Mouse (Mus musculus): Measurements from ENCODE around the gene Kirrel3. TPM values are rescaled to one million over a fixed set of nuclear protein-coding genes. Genes with fewer than 3 reads are reported as not detected.

Kirrel3 gene
- total and polyA plus RNA-seq, 3 experiments, result 0.98 TPM; not detected in 2

DNA sequence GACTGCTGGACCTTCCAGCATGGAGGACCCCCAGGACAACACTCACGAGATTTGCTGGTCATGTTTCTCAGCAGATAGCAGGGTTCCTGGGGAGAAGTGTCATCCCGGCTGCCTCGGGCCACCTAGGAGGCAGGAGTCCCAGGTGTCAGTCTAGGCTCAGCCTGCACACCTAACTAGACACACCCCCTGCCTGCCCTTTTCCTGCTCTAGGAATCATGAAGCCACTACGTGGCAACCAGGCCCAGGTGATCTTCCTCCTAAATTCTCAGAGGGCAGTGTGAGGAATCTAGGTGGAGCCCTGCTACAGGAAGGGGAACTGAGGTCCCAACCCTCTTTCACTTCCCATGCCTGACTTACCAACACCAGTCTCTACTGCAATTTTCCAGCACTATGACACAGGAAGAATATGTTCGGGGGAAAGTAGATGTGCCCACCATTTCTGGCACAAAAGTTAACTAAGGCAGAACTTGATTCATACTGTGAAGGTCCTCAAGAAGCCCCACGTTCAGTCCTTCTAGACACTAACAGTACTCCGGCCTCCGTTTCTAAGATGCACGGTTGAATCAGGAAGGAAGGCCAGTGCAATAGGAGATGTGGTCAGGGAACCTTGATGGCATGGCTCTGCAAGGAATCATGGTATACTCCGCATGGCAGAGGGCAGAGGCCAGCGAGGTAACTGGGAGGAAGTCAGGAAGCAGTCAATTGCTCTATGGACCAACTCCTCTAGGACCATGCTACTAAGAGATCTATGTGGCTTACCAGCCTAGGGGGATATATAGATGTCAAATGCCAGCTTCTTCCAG, 570.0 kb downstream of the Kirrel3 start:
- Histone ChIP-seq H3K27me3 (ENCODE audit: insufficient read depth, low read length) (no peaks in the 10 kb centered on the region), H3K36me3 (replicated peaks) (peaks cover 75% of the 10 kb centered on the region), H3K9me3 (replicated peaks) (no peaks in the 10 kb centered on the region), H3K4me1 (ENCODE audit: insufficient read depth, low read depth, low read length) (peaks cover 37% of the 10 kb centered on the region), H3K4me3 (ENCODE audit: low read depth, low read length) (no peak overlapping the region)
- no peak for DNase-seq (ENCODE audit: low spot score)
- no peak for ATAC-seq (ENCODE audit: extremely low read depth, insufficient number of reproducible peaks, low FRiP score, poor library complexity, severe bottlenecking)
- TF ChIP-seq GATA1 (IDR thresholded peaks at IDR 0.05; ENCODE audit: borderline replicate concordance, low read length) (no peak), POLR2AphosphoS5 (IDR thresholded peaks at IDR 0.05; ENCODE audit: insufficient replicate concordance, low read depth, low read length) (no peak), TAL1 (conservative IDR thresholded peaks at IDR 0.05; ENCODE audit: low read depth, low read length) (no peak), CTCF (IDR thresholded peaks at IDR 0.05; ENCODE audit: low read depth, low read length) (no peak), GATA2 (IDR thresholded peaks at IDR 0.05; ENCODE audit: borderline replicate concordance, low read depth, low read length) (no peak)

DNA sequence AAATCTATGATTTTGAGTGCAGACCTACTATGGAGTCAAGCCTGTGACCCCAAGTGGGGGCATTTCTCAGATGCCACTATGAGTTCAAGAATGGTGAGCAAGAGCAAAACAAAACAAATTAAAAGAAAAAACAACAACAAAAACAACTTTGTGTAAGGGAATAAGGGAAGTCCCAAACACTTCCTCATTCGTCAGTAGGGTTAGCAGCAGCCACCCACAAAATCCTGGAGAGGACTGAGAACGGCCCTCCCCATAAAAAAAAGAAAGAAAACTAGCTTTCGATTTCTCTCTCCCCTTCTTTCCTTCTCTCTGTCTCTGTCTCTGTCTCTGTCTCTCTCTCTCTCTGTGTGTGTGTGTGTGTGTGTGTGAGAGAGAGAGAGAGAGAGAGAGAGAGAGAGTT, 570.9 kb downstream of the Kirrel3 start:
- Histone ChIP-seq H3K4me1 (ENCODE audit: insufficient read depth, low read depth, low read length) (peaks cover 37% of the 10 kb centered on the region), H3K4me3 (ENCODE audit: low read depth, low read length) (no peak overlapping the region), H3K9me3 (replicated peaks) (no peaks in the 10 kb centered on the region), H3K27me3 (ENCODE audit: insufficient read depth, low read length) (no peaks in the 10 kb centered on the region), H3K36me3 (replicated peaks) (peaks cover 72% of the 10 kb centered on the region)
- no peak for TF ChIP-seq GATA2 (IDR thresholded peaks at IDR 0.05; ENCODE audit: borderline replicate concordance, low read depth, low read length)
- TF ChIP-seq POLR2AphosphoS5 (IDR thresholded peaks at IDR 0.05; ENCODE audit: insufficient replicate concordance, low read depth, low read length), result no peak
- TF ChIP-seq GATA1 (IDR thresholded peaks at IDR 0.05; ENCODE audit: borderline replicate concordance, low read length), result no peak
- ATAC-seq (ENCODE audit: extremely low read depth, insufficient number of reproducible peaks, low FRiP score, poor library complexity, severe bottlenecking), result no peak
- peak; percentile 25 for DNase-seq (ENCODE audit: low spot score)

DNA sequence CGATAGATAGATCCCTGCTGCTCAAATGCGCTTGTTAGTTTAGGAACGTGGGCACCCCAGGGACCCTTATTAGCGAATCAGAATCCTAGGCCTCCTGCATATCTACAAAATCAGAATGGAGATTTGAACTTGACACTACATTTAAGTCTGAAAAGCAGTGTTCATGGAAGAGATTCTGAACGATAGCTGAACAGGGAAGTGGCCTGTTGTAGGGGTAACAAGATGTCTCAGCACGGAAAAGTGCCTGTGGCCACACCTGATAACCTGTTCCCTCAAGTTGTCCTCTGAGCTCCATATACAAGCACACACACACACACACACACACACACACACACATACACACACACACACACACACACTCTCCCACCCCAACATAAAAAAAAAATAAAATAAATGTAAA, 571.9 kb downstream of the Kirrel3 start:
- no peak for TF ChIP-seq GATA1 (IDR thresholded peaks at IDR 0.05; ENCODE audit: borderline replicate concordance, low read length)
- no peak for TF ChIP-seq CTCF (IDR thresholded peaks at IDR 0.05; ENCODE audit: low read depth, low read length)
- no peak for TF ChIP-seq POLR2AphosphoS5 (IDR thresholded peaks at IDR 0.05; ENCODE audit: insufficient replicate concordance, low read depth, low read length)
- no peak for TF ChIP-seq GATA2 (IDR thresholded peaks at IDR 0.05; ENCODE audit: borderline replicate concordance, low read depth, low read length)
- TF ChIP-seq TAL1 (conservative IDR thresholded peaks at IDR 0.05; ENCODE audit: low read depth, low read length), result no peak
- ATAC-seq (ENCODE audit: extremely low read depth, insufficient number of reproducible peaks, low FRiP score, poor library complexity, severe bottlenecking), result no peak
- no peak overlapping the region for H3K4me3 ChIP-seq (ENCODE audit: low read depth, low read length)
- H3K4me1 ChIP-seq (ENCODE audit: insufficient read depth, low read depth, low read length), result peaks cover 37% of the 10 kb centered on the region
- no peaks in the 10 kb centered on the region for H3K9me3 ChIP-seq (replicated peaks)
- DNase-seq (ENCODE audit: low spot score), result no peak
- peaks cover 67% of the 10 kb centered on the region for H3K36me3 ChIP-seq (replicated peaks)
- H3K27me3 ChIP-seq (ENCODE audit: insufficient read depth, low read length), result no peaks in the 10 kb centered on the region

DNA sequence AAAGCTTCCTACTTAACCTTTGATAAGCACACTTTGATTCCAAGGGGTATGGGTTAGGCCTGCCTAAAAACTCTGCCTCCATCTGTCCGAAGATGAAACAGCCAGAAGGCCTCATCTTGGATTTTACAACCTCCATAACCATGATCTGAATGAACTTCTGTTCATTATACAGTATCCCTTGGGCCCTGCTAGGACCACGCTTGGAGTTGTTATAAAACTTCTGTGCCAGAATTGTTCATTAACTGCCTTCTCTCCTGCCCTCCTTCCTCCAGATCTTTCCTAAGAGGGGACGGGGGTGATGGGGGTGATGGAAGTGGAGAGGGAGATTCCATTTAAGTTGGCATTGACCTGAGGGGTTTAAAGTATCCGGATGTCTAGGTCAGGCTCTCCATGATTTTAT, 572.5 kb downstream of the Kirrel3 start:
- Histone ChIP-seq H3K36me3 (replicated peaks) (peaks cover 63% of the 10 kb centered on the region), H3K4me1 (ENCODE audit: insufficient read depth, low read depth, low read length) (peaks cover 37% of the 10 kb centered on the region), H3K27me3 (ENCODE audit: insufficient read depth, low read length) (no peaks in the 10 kb centered on the region), H3K4me3 (ENCODE audit: low read depth, low read length) (no peak overlapping the region), H3K9me3 (replicated peaks) (no peaks in the 10 kb centered on the region)
- TF ChIP-seq GATA1 (IDR thresholded peaks at IDR 0.05; ENCODE audit: borderline replicate concordance, low read length), result no peak
- TF ChIP-seq TAL1 (conservative IDR thresholded peaks at IDR 0.05; ENCODE audit: low read depth, low read length), result no peak
- no peak for TF ChIP-seq CTCF (IDR thresholded peaks at IDR 0.05; ENCODE audit: low read depth, low read length)
- TF ChIP-seq POLR2AphosphoS5 (IDR thresholded peaks at IDR 0.05; ENCODE audit: insufficient replicate concordance, low read depth, low read length), result no peak
- no peak for TF ChIP-seq GATA2 (IDR thresholded peaks at IDR 0.05; ENCODE audit: borderline replicate concordance, low read depth, low read length)
- no peak for DNase-seq (ENCODE audit: low spot score)
- no peak for ATAC-seq (ENCODE audit: extremely low read depth, insufficient number of reproducible peaks, low FRiP score, poor library complexity, severe bottlenecking)

GRCm38 (mm10) chr9:35058596-35059354, 573.1 kb downstream of the Kirrel3 start:
- Histone ChIP-seq H3K4me1 (ENCODE audit: insufficient read depth, low read depth, low read length) (peaks cover 37% of the 10 kb centered on the region), H3K9me3 (replicated peaks) (no peaks in the 10 kb centered on the region), H3K4me3 (ENCODE audit: low read depth, low read length) (no peak overlapping the region), H3K27me3 (ENCODE audit: insufficient read depth, low read length) (no peaks in the 10 kb centered on the region), H3K36me3 (replicated peaks) (peaks cover 60% of the 10 kb centered on the region)
- no peak for ATAC-seq (ENCODE audit: extremely low read depth, insufficient number of reproducible peaks, low FRiP score, poor library complexity, severe bottlenecking)
- no peak for DNase-seq (ENCODE audit: low spot score)
- TF ChIP-seq GATA2 (IDR thresholded peaks at IDR 0.05; ENCODE audit: borderline replicate concordance, low read depth, low read length) (no peak), CTCF (IDR thresholded peaks at IDR 0.05; ENCODE audit: low read depth, low read length) (no peak), GATA1 (IDR thresholded peaks at IDR 0.05; ENCODE audit: borderline replicate concordance, low read length) (no peak), TAL1 (conservative IDR thresholded peaks at IDR 0.05; ENCODE audit: low read depth, low read length) (no peak), POLR2AphosphoS5 (IDR thresholded peaks at IDR 0.05; ENCODE audit: insufficient replicate concordance, low read depth, low read length) (no peak)

DNA sequence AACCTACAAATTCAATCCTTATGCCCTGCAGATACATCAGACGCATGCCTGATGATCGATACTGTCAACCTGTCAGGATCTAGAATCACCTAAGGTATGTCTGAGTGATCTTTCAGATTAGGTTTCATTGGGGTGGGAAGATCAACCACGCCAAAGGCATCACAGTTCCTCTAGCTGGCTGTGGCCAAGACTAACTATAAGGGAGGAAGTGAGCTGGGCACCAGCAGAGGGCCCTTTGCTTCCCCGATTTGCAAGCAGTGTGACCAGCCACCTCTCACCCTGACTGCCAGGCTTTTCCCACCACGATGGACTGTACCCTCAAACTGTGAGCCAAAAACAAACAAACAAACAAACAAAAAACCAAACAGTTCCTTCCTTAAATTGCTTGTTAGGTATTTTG, 574.2 kb downstream of the Kirrel3 start:
- Histone ChIP-seq H3K4me1 (ENCODE audit: insufficient read depth, low read depth, low read length) (peaks cover 37% of the 10 kb centered on the region), H3K27me3 (ENCODE audit: insufficient read depth, low read length) (no peaks in the 10 kb centered on the region), H3K4me3 (ENCODE audit: low read depth, low read length) (no peak overlapping the region), H3K9me3 (replicated peaks) (no peaks in the 10 kb centered on the region), H3K36me3 (replicated peaks) (peaks cover 50% of the 10 kb centered on the region)
- DNase-seq (ENCODE audit: low spot score), result no peak
- ATAC-seq (ENCODE audit: extremely low read depth, insufficient number of reproducible peaks, low FRiP score, poor library complexity, severe bottlenecking), result no peak
- TF ChIP-seq TAL1 (conservative IDR thresholded peaks at IDR 0.05; ENCODE audit: low read depth, low read length) (no peak), GATA1 (IDR thresholded peaks at IDR 0.05; ENCODE audit: borderline replicate concordance, low read length) (no peak), POLR2AphosphoS5 (IDR thresholded peaks at IDR 0.05; ENCODE audit: insufficient replicate concordance, low read depth, low read length) (no peak), CTCF (IDR thresholded peaks at IDR 0.05; ENCODE audit: low read depth, low read length) (no peak), GATA2 (IDR thresholded peaks at IDR 0.05; ENCODE audit: borderline replicate concordance, low read depth, low read length) (no peak)
